Mouse (Mus musculus): ENCODE measurements at regions not wholly inside any gene's neighbourhood (a gene's known extent, or its start where the extent isn't known, plus 50 kb on each side); places are given as distances from the start of the nearest gene placed in this dataset.

DNA sequence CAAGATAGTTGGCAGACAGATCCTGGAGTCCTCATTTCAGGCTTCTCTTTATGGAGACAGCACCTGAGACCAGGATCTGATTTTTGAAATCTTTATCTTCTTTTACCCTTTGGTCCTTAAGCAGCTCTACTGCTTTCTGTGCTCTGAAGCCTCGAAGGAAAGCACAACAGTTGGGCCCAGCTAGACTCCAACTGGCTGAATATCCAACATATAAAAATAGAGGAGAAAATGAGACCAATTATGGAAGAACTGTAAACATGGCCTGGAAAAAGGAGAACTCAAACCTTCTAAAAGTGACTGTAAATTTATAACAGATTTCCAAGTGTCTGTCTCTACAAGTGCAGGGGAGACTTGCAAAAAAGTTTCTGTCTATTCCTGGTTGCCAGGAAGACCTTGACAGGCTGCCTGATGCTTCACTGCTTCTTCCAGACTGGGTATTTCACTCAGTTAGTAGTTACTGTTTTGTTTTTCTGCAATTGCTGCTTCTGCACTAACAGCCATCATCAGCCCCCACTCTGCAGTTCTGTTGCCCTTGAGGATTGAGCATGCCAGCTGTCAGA, 872.6 kb upstream of the Cobl start:
- peak; percentile 1 for DNase-seq (ENCODE audit: low spot score)
- H3K4me1 ChIP-seq (ENCODE audit: control insufficient read depth, insufficient read depth, low read length), result no peaks in the 10 kb centered on the region
- no peaks in the 10 kb centered on the region for H3K36me3 ChIP-seq (ENCODE audit: control insufficient read depth, insufficient read depth, low read length)
- H3K4me3 ChIP-seq (ENCODE audit: low read depth, low read length), result no peak overlapping the region
- H3K27me3 ChIP-seq (replicated peaks; ENCODE audit: control insufficient read depth, insufficient read depth, low read length), result no peaks in the 10 kb centered on the region
- 63% methylated on average over 1 of the region's 1 CpGs for WGBS
- no peak overlapping the region for H3K9ac ChIP-seq (ENCODE audit: low read depth, low read length)
- H3K4me2 ChIP-seq (ENCODE audit: low read depth, low read length), result no peak overlapping the region
- no peaks in the 10 kb centered on the region for H3K9me3 ChIP-seq (ENCODE audit: control insufficient read depth, low read length)
- no peak overlapping the region for H3K27ac ChIP-seq (replicated peaks; ENCODE audit: low read depth, low read length)
- ATAC-seq (ENCODE audit: low read depth), result no peak

DNA sequence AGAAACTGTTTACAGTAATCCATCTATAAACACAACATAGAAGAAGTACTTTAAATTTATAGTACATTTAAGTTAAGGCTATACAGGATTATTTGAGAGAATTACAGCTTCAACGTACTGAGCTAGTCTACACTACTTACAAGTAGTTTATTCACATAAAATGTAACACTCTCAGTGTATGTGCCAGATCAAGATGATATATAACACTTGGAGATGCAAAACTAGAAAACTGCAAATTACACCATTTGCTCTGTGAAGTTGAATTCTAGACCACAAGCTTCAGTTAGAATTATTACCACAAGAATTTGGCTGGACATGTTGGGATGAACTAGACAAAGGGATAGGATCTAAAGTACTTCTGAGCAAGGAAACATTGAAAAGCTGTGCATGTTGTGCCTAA, 831.7 kb upstream of the Cobl start:
- no peak overlapping the region for H3K9ac ChIP-seq (ENCODE audit: low read depth, low read length)
- H3K4me3 ChIP-seq (ENCODE audit: low read depth, low read length), result no peak overlapping the region
- ATAC-seq (ENCODE audit: low read depth), result no peak
- H3K4me1 ChIP-seq (ENCODE audit: control insufficient read depth, insufficient read depth, low read length), result no peaks in the 10 kb centered on the region
- no peaks in the 10 kb centered on the region for H3K36me3 ChIP-seq (ENCODE audit: control insufficient read depth, insufficient read depth, low read length)
- no peaks in the 10 kb centered on the region for H3K9me3 ChIP-seq (ENCODE audit: control insufficient read depth, low read length)
- H3K4me2 ChIP-seq (ENCODE audit: low read depth, low read length), result no peak overlapping the region
- H3K27ac ChIP-seq (replicated peaks; ENCODE audit: low read depth, low read length), result no peak overlapping the region
- no peaks in the 10 kb centered on the region for H3K27me3 ChIP-seq (replicated peaks; ENCODE audit: control insufficient read depth, insufficient read depth, low read length)
- 72% methylated on average over 1 of the region's 1 CpGs for whole genome bisulfite sequencing
- no peak for DNase-seq (ENCODE audit: low spot score)

Data from embryonic facial prominence, embryonic 14.5 days (tissue).